Mouse (Mus musculus): ENCODE results near the gene Nmb. TPM values are rescaled to one million over a fixed set of nuclear protein-coding genes. Genes with fewer than 3 reads are reported as not detected.

Gene Nmb
- polyA plus RNA-seq, 1 experiment from 2014 or later, result 4.6 TPM

GRCm38 (mm10) chr7:80866514-80867147 lies 38.2 kb downstream of the Nmb start:
- no peak for ATAC-seq (ENCODE audit: insufficient number of reproducible peaks, insufficient read depth, low FRiP score, low read depth)
- Histone ChIP-seq H3K4me2 (ENCODE audit: low read length) (no peak overlapping the region), H3K4me3 (ENCODE audit: control insufficient read depth in 1 of 2, insufficient read depth in 1 of 2, low read depth in 1 of 2, low read length in 2 of 2) (no peak overlapping the region), H3K36me3 (ENCODE audit: control insufficient read depth, insufficient read depth, low read length) (peaks cover 81% of the 10 kb centered on the region), H3K27me3 (ENCODE audit: control insufficient read depth, insufficient read depth, low read length) (no peaks in the 10 kb centered on the region), H3K9me3 (ENCODE audit: control insufficient read depth, low read length) (no peaks in the 10 kb centered on the region), H3K27ac (replicated peaks in 1 of 2; ENCODE audit: control insufficient read depth in 1 of 2, insufficient read depth in 1 of 2, low read depth in 2 of 2, low read length in 2 of 2) (no peak overlapping the region), H3K9ac (ENCODE audit: low read length) (no peak overlapping the region), H3K4me1 (ENCODE audit: control insufficient read depth in 2 of 2, insufficient read depth in 2 of 2, low read length in 2 of 2) (peaks cover 7 to 31% of the 10 kb centered on the region in 2 experiments)
- WGBS, result 61% methylated on average over 7 of the region's 7 CpGs

GRCm38 (mm10) chr7:80865521-80865920 lies 39.4 kb downstream of the Nmb start:
- H3K9ac ChIP-seq (ENCODE audit: low read length), result no peak overlapping the region
- peaks cover 9 to 33% of the 10 kb centered on the region in 2 experiments for H3K4me1 ChIP-seq (ENCODE audit: control insufficient read depth in 2 of 2, insufficient read depth in 2 of 2, low read length in 2 of 2)
- no peaks in the 10 kb centered on the region for H3K27me3 ChIP-seq (ENCODE audit: control insufficient read depth, insufficient read depth, low read length)
- H3K4me3 ChIP-seq (ENCODE audit: control insufficient read depth in 1 of 2, insufficient read depth in 1 of 2, low read depth in 1 of 2, low read length in 2 of 2), result no peak overlapping the region
- H3K9me3 ChIP-seq (ENCODE audit: control insufficient read depth, low read length), result no peaks in the 10 kb centered on the region
- peak overlapping the region; percentile 55 to 63 for H3K27ac ChIP-seq (replicated peaks in 1 of 2; ENCODE audit: control insufficient read depth in 1 of 2, insufficient read depth in 1 of 2, low read depth in 2 of 2, low read length in 2 of 2)
- 0 out of 2 replicates have a peak overlapping the region, but pooled peaks have one; percentile 5 for H3K4me2 ChIP-seq (ENCODE audit: low read length)
- ATAC-seq (ENCODE audit: insufficient number of reproducible peaks, insufficient read depth, low FRiP score, low read depth), result no peak
- 84% methylated on average over 7 of the region's 7 CpGs for WGBS
- peaks cover 71% of the 10 kb centered on the region for H3K36me3 ChIP-seq (ENCODE audit: control insufficient read depth, insufficient read depth, low read length)

GRCm38 (mm10) chr7:80864831-80865230 lies 40.0 kb downstream of the Nmb start:
- Histone ChIP-seq H3K4me2 (ENCODE audit: low read length) (peak overlapping the region; percentile 9; the same call in 1 of the 2 replicates), H3K9me3 (ENCODE audit: control insufficient read depth, low read length) (no peaks in the 10 kb centered on the region), H3K4me1 (ENCODE audit: control insufficient read depth in 2 of 2, insufficient read depth in 2 of 2, low read length in 2 of 2) (peaks cover 9 to 36% of the 10 kb centered on the region in 2 experiments), H3K4me3 (ENCODE audit: control insufficient read depth in 1 of 2, insufficient read depth in 1 of 2, low read depth in 1 of 2, low read length in 2 of 2) (no peak overlapping the region), H3K27me3 (ENCODE audit: control insufficient read depth, insufficient read depth, low read length) (no peaks in the 10 kb centered on the region), H3K36me3 (ENCODE audit: control insufficient read depth, insufficient read depth, low read length) (peaks cover 64% of the 10 kb centered on the region), H3K9ac (ENCODE audit: low read length) (peak overlapping the region; percentile 7; the same call in 1 of the 2 replicates), H3K27ac (replicated peaks in 1 of 2; ENCODE audit: control insufficient read depth in 1 of 2, insufficient read depth in 1 of 2, low read depth in 2 of 2, low read length in 2 of 2) (peak overlapping the region; percentile 55 to 63)
- WGBS, result 37% methylated on average over 8 of the region's 8 CpGs
- ATAC-seq (ENCODE audit: insufficient number of reproducible peaks, insufficient read depth, low FRiP score, low read depth), result no peak

GRCm38 (mm10) chr7:80864151-80864550 lies 40.7 kb downstream of the Nmb start:
- H3K27ac ChIP-seq (replicated peaks in 1 of 2; ENCODE audit: control insufficient read depth in 1 of 2, insufficient read depth in 1 of 2, low read depth in 2 of 2, low read length in 2 of 2), result peak overlapping the region in 1 of 2 experiments; percentile 63; a peak in 2 of 4 replicates
- H3K4me2 ChIP-seq (ENCODE audit: low read length), result peak overlapping the region; percentile 9; the same call in 1 of the 2 replicates
- 60% methylated on average over 1 of the region's 1 CpGs for WGBS
- no peaks in the 10 kb centered on the region for H3K27me3 ChIP-seq (ENCODE audit: control insufficient read depth, insufficient read depth, low read length)
- H3K9ac ChIP-seq (ENCODE audit: low read length), result no peak overlapping the region
- H3K4me1 ChIP-seq (ENCODE audit: control insufficient read depth in 2 of 2, insufficient read depth in 2 of 2, low read length in 2 of 2), result peaks cover 9 to 36% of the 10 kb centered on the region in 2 experiments
- H3K9me3 ChIP-seq (ENCODE audit: control insufficient read depth, low read length), result no peaks in the 10 kb centered on the region
- no peak overlapping the region for H3K4me3 ChIP-seq (ENCODE audit: control insufficient read depth in 1 of 2, insufficient read depth in 1 of 2, low read depth in 1 of 2, low read length in 2 of 2)
- ATAC-seq (ENCODE audit: insufficient number of reproducible peaks, insufficient read depth, low FRiP score, low read depth), result no peak
- H3K36me3 ChIP-seq (ENCODE audit: control insufficient read depth, insufficient read depth, low read length), result peaks cover 58% of the 10 kb centered on the region

GRCm38 (mm10) chr7:80863520-80863919 lies 41.4 kb downstream of the Nmb start:
- Histone ChIP-seq H3K4me2 (ENCODE audit: low read length) (no peak overlapping the region), H3K4me3 (ENCODE audit: control insufficient read depth in 1 of 2, insufficient read depth in 1 of 2, low read depth in 1 of 2, low read length in 2 of 2) (no peak overlapping the region), H3K9me3 (ENCODE audit: control insufficient read depth, low read length) (no peaks in the 10 kb centered on the region), H3K4me1 (ENCODE audit: control insufficient read depth in 2 of 2, insufficient read depth in 2 of 2, low read length in 2 of 2) (peaks cover 9 to 36% of the 10 kb centered on the region in 2 experiments), H3K27ac (replicated peaks in 1 of 2; ENCODE audit: control insufficient read depth in 1 of 2, insufficient read depth in 1 of 2, low read depth in 2 of 2, low read length in 2 of 2) (peak overlapping the region; percentile 12 to 63; a peak in 3 of 4 replicates), H3K27me3 (ENCODE audit: control insufficient read depth, insufficient read depth, low read length) (no peaks in the 10 kb centered on the region), H3K36me3 (ENCODE audit: control insufficient read depth, insufficient read depth, low read length) (peaks cover 51% of the 10 kb centered on the region), H3K9ac (ENCODE audit: low read length) (no peak overlapping the region)
- WGBS, result 78% methylated on average over 5 of the region's 5 CpGs
- ATAC-seq (ENCODE audit: insufficient number of reproducible peaks, insufficient read depth, low FRiP score, low read depth), result no peak

- WGBS, result 96% methylated on average over 2 of the region's 2 CpGs
- no peak overlapping the region; the same call in 1 of the 2 replicates for H3K4me2 ChIP-seq (ENCODE audit: low read length)
- no peaks in the 10 kb centered on the region for H3K27me3 ChIP-seq (ENCODE audit: control insufficient read depth, insufficient read depth, low read length)
- peaks cover 9 to 36% of the 10 kb centered on the region in 2 experiments for H3K4me1 ChIP-seq (ENCODE audit: control insufficient read depth in 2 of 2, insufficient read depth in 2 of 2, low read length in 2 of 2)
- no peaks in the 10 kb centered on the region for H3K9me3 ChIP-seq (ENCODE audit: control insufficient read depth, low read length)
- H3K4me3 ChIP-seq (ENCODE audit: control insufficient read depth in 1 of 2, insufficient read depth in 1 of 2, low read depth in 1 of 2, low read length in 2 of 2), result no peak overlapping the region
- H3K27ac ChIP-seq (replicated peaks in 1 of 2; ENCODE audit: control insufficient read depth in 1 of 2, insufficient read depth in 1 of 2, low read depth in 2 of 2, low read length in 2 of 2), result no peak overlapping the region
- H3K9ac ChIP-seq (ENCODE audit: low read length), result no peak overlapping the region
- no peak for ATAC-seq (ENCODE audit: insufficient number of reproducible peaks, insufficient read depth, low FRiP score, low read depth)
- peaks cover 41% of the 10 kb centered on the region for H3K36me3 ChIP-seq (ENCODE audit: control insufficient read depth, insufficient read depth, low read length)
Measured at GRCm38 (mm10) chr7:80862475-80862874, 42.4 kb downstream of the Nmb start.

GRCm38 (mm10) chr7:80860729-80861274 lies 44.1 kb downstream of the Nmb start, which contains the start of gene Zscan2:
Gene Zscan2, plus strand, starts transcription at chr7:80860920.
- H3K4me1 ChIP-seq (ENCODE audit: control insufficient read depth in 2 of 2, insufficient read depth in 2 of 2, low read length in 2 of 2), result peaks cover 7 to 29% of the 10 kb centered on the region in 2 experiments
- WGBS, result under 1% methylated on average over 40 of the region's 40 CpGs
- H3K4me2 ChIP-seq (ENCODE audit: low read length), result peak within 1 kb of the TSS; percentile 77
- peaks cover 26% of the 10 kb centered on the region for H3K36me3 ChIP-seq (ENCODE audit: control insufficient read depth, insufficient read depth, low read length)
- H3K9ac ChIP-seq (ENCODE audit: low read length), result peak within 1 kb of the TSS; percentile 86
- peak within 1 kb of the TSS; percentile 87 to 95 for H3K27ac ChIP-seq (replicated peaks in 1 of 2; ENCODE audit: control insufficient read depth in 1 of 2, insufficient read depth in 1 of 2, low read depth in 2 of 2, low read length in 2 of 2)
- H3K27me3 ChIP-seq (ENCODE audit: control insufficient read depth, insufficient read depth, low read length), result no peaks in the 10 kb centered on the region
- peak; percentile 95 for ATAC-seq (ENCODE audit: insufficient number of reproducible peaks, insufficient read depth, low FRiP score, low read depth)
- H3K4me3 ChIP-seq (ENCODE audit: control insufficient read depth in 1 of 2, insufficient read depth in 1 of 2, low read depth in 1 of 2, low read length in 2 of 2), result peak within 1 kb of the TSS; percentile 70 to 99
- no peaks in the 10 kb centered on the region for H3K9me3 ChIP-seq (ENCODE audit: control insufficient read depth, low read length)

All from heart, embryonic 14.5 days (tissue).